Mouse (Mus musculus): ENCODE measurements around the gene Serpinb3d. TPM values are rescaled to one million over a fixed set of nuclear protein-coding genes. Genes with fewer than 3 reads are reported as not detected.

Serpinb3d gene
- polyA plus RNA-seq (2014; fragmentation: Illumina TruSeq; extraction: RNeasy Lipid Tissue Mini Kit (QIAGEN cat#74804); ENCODE audit: low replicate concordance): not detected

DNA sequence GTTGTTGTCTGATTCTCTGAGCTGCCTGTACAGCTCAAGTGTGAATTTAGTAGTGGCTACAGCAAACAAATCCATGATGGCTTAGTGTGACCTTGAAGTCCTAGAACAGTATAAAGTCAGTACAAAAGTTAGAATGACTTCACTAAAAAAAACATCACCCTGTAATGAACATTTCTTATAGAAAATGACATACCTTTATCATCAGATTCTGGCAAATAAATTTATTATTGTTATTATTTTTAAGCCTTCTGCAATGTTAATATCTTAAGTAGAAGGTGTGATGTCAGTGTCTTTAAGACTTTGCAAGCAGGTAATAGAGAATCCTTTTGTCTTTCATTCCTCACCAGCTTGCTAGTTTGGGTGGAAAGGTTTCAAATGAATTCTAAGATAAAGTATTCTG lies at the start of gene Serpinb3d:
Gene Serpinb3d, minus strand, starts transcription at position 101 of the 400 bp plus-strand sequence.

DNA sequence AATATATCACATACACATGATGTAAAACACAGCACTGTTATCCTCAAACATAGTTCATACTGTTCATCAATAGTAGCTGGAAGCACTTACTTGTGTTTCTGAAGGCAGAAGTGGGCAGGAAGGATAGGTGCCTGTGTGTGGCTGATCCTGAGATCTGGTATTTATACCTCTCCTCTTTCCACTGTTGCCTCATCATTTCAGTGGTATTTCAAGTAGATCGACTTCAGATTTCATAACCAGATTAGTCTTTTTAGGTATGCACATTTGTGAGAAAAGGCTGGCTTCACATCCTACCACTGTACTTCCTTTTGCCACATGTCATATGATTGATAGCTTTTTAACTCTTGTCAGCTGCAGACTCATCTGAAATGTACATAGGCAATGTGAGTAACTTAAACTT lies 31.1 kb downstream of the Serpinb3d start, which contains the start of gene Serpinb3a:
Gene Serpinb3a, minus strand, starts transcription at position 101 of the 400 bp plus-strand sequence.

Other genes with a start within 250 kb of the Serpinb3d start
- 6.2 TPM for gene Serpinb5, start 222.3 kb downstream of the Serpinb3d start, polyA plus RNA-seq (2014; fragmentation: Illumina TruSeq; extraction: RNeasy Lipid Tissue Mini Kit (QIAGEN cat#74804); ENCODE audit: low replicate concordance)
- gene Serpinb12, start 149.1 kb downstream of the Serpinb3d start, polyA plus RNA-seq (2014; fragmentation: Illumina TruSeq; extraction: RNeasy Lipid Tissue Mini Kit (QIAGEN cat#74804); ENCODE audit: low replicate concordance): not detected
- gene Serpinb13, start 102.5 kb downstream of the Serpinb3d start, polyA plus RNA-seq (2014; fragmentation: Illumina TruSeq; extraction: RNeasy Lipid Tissue Mini Kit (QIAGEN cat#74804); ENCODE audit: low replicate concordance): not detected
- not detected for gene Serpinb3a, start 31.2 kb downstream of the Serpinb3d start, polyA plus RNA-seq (2014; fragmentation: Illumina TruSeq; extraction: RNeasy Lipid Tissue Mini Kit (QIAGEN cat#74804); ENCODE audit: low replicate concordance)
- not detected for gene Serpinb3b, start 194.9 kb upstream of the Serpinb3d start, polyA plus RNA-seq (2014; fragmentation: Illumina TruSeq; extraction: RNeasy Lipid Tissue Mini Kit (QIAGEN cat#74804); ENCODE audit: low replicate concordance)
- gene Serpinb3c, start 194.9 kb upstream of the Serpinb3d start, polyA plus RNA-seq (2014; fragmentation: Illumina TruSeq; extraction: RNeasy Lipid Tissue Mini Kit (QIAGEN cat#74804); ENCODE audit: low replicate concordance): not detected

Data from small intestine, adult 10 weeks (tissue).